Mouse (Mus musculus): ENCODE data around the gene Dlgap1.

Gene Dlgap1

DNA sequence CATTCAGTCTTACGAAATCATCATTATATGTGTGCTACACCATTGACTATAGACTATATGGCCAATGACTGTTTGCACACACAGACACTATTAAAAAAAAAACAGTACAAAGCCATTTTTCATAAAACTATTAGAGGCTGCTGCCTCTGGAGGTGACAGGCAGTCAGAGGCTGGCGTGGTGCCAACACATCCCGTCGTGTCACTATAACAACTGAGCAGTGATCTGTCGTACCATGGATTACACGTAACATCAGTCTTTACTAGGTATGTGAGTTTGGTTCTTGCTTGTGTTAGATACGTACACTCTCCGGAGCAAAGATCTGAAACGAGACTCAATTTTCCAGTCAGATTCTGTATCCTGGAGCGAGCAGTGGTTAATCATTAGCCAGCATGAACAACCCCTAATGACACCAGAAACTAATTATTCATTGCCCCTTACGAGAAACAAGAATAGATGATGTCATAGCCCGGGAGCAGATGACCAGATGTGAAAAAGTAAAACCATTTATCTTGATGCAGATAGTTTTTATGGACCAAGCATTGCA is 888.1 kb downstream of the Dlgap1 start:
- in situ Hi-C loops (cut with MboI, MseI) = loop anchor here (25.0 kb wide), 1 partner anchor 1445 kb away; no protein-coding TSS in a partner anchor

GRCm38 (mm10) chr17:70858814-70859213 is 889.9 kb downstream of the Dlgap1 start:
- in situ Hi-C loops (cut with MboI, MseI) = loop anchor here (25.0 kb wide), 1 partner anchor 1447 kb away; no protein-coding TSS in a partner anchor

GRCm38 (mm10) chr17:70864117-70864516 is 895.2 kb downstream of the Dlgap1 start:
- in situ Hi-C loops (cut with MboI, MseI) = loop anchor here (25.0 kb wide), 1 partner anchor 1452 kb away; no protein-coding TSS in a partner anchor

- in situ Hi-C loops (cut with MboI, MseI) = loop anchor here (25.0 kb wide), 1 partner anchor 1452 kb away; no protein-coding TSS in a partner anchor
Measured at GRCm38 (mm10) chr17:70864645-70865044, 895.8 kb downstream of the Dlgap1 start.

GRCm38 (mm10) chr17:70865060-70865604 is 896.3 kb downstream of the Dlgap1 start:
- in situ Hi-C loops (cut with MboI, MseI) = loop anchor here (25.0 kb wide), 1 partner anchor 1453 kb away; no protein-coding TSS in a partner anchor

DNA sequence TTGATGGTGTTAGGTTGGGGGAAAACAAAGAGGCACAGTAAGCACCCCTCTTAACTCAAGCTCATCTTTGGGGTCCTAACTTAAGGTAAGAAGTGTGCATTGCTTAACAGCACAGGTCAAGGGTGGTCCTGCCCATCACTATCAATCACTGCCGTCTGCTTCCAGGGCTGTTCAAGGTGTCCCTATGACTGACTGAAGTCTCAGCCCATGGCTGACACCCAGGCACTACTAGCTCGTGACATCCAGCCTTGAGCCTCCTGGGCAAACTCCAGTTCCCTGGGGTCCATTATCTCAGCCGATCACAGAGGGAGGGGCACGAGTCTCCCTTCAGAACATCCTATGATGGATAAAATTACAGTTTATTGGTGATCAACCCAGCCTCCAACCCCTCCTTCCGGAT is 897.2 kb downstream of the Dlgap1 start:
- in situ Hi-C loops (cut with MboI, MseI) = loop anchor here (25.0 kb wide), 1 partner anchor 1454 kb away; no protein-coding TSS in a partner anchor

DNA sequence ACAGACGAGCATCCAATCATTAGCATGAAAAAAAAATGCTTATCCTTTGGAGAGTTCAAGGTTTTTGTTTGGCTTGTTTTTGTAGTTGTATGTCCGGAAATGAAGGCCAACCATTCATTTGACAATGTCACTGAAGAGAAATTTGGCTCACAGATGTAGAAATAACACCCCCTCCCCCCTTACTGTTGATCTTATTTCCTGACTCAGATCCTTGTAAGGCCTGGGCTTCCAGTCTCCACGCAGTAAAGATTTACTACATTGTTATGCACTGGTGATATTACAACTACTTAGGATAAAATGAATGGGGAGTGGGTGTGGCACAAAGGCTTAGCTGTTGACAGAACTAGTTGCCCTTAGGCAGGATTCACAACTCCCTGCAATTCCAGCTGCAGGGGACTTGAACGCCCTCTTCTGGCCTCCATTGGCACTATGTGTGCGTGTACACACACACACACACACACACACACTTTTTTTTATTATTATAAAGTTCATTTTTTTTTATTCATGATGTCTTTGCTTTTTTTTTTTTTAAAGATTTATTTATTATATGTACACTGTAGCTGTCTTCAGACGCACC is 897.8 kb downstream of the Dlgap1 start:
- in situ Hi-C loops (cut with MboI, MseI) = loop anchor here (25.0 kb wide), 1 partner anchor 1454 kb away; no protein-coding TSS in a partner anchor

- in situ Hi-C loops (cut with MboI, MseI) = loop anchor here (25.0 kb wide), 1 partner anchor 1456 kb away; no protein-coding TSS in a partner anchor
Measured at GRCm38 (mm10) chr17:70868577-70869229, 899.8 kb downstream of the Dlgap1 start.

- in situ Hi-C loops (cut with MboI, MseI) = loop anchor here (25.0 kb wide), 1 partner anchor 1458 kb away; no protein-coding TSS in a partner anchor
Measured at GRCm38 (mm10) chr17:70870581-70870980, 901.7 kb downstream of the Dlgap1 start.
